Mouse (Mus musculus): ENCODE data around the gene Rps6ka5.
A peak's percentile ranks its signal among the peaks of the same experiment; 100 is the strongest.

The Rps6ka5 gene

DNA sequence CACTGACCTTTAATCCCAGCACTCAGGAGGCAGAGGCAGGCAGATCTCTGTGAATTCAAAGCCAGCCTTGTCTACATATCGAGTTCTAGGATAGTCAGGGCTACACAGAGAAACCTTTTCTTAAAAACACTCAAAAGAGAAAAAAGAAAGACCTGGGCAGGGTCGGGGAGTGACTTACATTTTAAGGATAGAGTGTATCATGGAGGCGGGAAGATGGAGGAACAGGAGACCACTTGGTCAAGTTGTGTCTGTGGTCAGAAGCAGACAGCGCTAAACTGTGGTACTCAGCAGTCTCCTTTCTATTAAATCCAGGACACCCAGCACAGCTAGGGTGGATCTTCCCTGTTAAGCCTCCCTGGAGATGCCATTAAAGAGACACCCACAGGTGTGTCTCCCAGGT, at the start of gene Rps6ka5:
Gene Rps6ka5, minus strand, starts transcription at position 333 of the 400 bp plus-strand sequence.
- DNase-seq = no peak

DNA sequence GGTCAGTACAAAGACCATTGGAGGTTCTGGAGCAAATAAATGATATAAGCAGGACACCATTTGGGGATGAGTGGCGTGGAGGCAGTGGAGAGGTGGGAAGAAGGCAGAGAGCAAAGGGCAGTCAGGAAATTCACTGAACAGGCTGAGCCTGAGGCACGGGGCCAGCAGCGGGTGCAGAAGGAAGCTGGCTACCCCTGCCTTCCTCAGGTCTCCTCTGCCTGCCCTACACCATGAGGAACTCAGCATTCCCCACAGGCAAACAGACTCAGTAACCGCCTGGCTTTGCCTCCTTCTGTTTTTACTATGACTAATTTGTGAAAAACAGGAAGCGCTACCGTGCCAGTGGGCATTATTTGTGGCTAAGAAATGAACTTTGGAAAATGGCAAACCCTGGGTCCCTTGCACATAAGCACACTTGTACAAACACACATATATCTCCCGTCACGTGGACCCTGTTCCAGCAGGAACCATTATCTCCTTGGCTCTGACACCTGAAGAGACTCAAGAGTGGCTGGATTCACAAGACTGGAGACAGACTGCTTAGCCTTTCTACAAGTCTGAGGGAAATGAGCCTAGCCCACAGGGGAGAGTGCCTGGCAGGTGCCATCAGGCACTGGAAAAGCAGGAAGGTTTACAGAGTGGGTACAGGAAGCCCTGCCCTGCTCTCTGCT, 49.3 kb upstream of the Rps6ka5 start:
- DNase-seq = no peak

DNA sequence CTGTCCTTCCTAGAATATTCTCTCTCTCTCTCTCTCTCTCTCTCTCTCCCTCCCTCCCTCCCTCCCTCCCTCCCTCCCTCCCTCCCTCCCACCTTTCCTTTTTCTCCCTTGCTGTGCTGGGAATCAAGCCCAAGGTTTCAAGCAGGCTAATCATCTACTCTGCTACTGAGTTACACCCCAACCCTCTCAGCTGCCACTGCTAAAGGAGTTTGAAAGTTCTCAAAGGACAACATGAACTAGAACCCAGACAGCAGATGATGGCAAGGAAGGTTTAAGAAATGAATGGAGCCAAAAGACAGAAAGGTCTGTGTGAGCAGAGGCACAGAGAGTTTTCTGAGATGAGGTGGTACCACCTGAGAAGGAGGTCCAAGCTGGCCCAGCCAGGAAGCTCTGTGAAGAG, 48.5 kb upstream of the Rps6ka5 start:
- no peak for DNase-seq

DNA sequence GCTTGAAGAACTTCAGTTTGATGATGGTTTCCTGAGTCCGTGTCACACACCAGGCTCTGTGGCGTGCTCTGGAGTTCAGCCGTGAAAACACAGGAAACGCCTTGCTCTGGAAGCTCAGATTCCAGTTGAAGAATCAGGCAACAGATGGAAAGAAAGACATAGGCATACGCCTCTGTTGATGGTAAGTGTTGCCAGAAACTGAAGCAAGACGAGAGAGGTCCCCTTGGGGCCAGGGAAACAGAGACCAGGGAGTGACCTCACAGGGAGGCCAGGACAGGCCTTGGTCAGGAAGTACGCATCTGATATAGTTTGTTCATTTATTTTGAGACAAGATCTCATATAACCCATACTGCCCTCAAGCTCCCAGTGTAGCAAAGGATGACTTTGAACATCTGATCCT, 48.0 kb upstream of the Rps6ka5 start:
- no peak for DNase-seq

DNA sequence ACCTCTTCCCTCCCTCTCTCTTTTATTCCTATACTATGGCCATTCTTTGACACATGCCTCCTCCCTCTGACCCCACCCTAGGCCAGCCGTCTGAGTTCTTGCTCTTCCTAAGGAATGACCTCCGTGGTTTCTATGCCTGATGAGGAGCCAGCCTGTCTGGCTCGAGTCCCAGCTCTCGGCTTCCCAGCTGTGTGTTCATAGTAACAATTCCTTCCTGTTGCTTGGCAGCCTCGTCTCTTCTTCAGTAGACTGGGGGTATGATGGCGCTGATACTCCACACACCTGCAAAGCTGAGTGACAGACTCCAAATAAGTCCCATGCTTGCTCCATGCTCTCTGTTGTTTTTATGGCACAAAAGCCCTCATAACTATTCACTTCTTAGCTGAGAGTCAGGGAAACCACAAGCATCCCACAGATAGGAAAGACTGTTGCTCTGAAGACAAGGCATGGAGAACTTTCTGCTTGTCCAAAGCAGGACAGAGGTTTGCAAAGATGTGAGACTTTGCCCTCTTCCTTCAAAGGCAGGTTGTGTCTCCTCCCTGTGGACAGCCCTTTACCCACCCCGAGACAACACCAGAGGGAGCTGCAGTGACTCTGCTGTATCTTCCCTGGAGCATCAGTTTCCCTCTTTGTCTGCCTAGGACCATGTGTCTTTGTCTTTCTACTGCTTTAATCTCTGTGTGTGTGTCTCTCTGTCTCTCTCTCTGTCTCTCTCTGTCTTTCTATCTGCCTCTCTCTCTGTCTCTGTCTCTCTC, 45.6 kb upstream of the Rps6ka5 start:
- DNase-seq = peak in 1 of 2 experiments; percentile 57

DNA sequence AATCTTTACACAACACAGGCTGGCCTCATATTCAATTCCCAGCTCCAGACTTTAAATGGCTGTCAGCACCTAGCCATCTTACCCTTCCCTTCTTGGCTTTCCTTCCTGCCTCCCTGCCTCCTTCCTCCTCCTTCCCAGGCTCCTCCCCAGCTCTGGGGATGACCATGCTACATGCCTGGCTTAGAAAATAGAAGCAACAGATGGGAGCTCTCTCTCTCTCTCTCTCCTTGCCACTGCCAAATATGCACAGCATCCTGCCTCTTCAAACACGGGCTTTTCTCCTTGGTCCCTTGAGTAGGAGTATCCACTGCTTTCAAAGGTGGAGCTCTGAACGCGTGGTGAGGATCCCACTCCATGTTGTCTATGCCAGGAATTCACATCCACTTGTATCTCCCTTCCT, 44.0 kb upstream of the Rps6ka5 start:
- DNase-seq = no peak

DNA sequence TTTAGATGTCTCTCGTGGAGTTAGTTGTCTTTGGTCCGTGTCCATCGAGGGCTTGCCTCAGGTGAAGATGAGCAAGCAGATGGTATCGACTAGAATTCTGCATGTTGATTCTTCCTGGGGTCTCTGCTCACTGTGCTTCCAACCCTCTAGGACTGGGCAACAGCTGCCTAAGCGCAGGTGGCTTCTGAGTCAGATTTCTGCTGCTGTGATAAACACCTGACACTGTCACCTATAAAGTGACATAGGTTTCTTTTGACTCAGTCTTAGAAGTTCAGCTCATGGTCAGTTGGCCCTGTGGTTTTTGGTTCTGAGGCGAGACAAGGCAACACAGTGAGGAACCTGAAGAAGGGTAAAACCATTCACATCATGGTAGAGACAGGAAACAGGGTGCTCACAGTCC, 43.1 kb upstream of the Rps6ka5 start:
- DNase-seq = no peak

DNA sequence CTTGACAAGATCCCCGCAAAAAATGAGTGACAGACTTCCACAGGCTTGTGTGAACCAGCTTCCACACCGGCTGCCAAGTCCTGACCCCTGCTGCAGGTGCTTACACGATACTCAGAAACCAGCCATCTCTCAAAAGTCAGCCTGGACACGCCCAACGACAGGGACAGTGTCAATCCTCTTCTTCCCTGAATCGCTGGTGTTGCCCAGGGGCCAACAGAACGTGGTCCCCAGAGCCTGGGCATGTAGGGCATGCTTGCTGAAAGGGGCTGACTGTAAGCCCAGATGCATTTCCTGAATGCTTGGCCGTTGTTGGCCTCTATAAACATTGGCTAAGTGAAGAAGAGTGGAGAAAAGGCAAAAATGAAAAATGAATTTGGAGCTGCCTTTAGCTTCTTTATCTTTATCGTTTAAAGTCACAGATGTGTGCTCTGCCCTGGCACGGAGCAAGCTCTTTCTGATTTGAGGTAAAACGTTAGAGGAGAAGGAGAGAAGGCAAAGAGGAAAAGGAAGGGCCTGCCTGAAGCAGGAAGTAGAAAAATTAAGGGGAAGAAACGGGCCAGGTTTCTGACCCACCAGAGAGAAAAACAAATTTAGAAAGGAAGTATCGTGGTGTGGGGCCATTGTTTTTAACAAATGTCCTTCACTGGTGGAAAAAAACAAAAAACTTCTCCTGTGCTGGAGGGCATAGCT, 37.7 kb upstream of the Rps6ka5 start:
- no peak for DNase-seq

DNA sequence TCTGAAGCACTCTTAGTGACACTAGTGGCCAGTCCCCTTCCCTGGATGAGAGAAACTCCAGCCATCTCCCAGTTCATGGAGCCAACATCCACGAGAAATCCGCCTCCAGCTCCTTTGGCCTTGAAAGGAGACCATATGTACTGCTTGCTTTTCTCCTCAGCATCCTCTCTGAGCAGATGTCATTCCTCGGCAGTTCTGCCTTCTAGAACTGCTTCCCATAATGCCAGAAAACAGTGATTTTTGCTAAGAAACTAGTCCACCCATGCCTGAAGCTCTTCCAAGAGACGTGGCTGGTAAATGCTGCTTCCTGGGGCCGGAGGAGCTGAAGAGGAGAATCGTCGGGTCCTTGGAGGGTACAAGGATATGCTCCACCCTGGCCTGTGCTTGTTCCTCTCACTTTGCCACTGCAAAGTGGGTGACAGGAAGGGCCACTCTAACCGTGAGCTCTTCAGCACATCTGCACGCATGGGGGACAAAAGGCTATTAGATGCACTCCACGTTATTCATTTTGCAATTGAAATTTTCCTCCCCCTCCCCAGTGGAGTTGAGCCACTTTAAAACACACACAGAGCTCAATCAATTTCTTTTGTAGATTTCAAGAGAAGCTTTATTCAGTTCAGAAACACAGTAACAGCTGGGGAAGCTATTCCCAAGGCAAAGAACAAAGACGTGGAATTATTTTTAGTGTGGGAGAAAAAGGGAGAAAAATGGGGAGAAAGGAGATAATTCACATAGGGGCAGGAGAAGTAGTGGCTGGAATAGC, 36.1 kb upstream of the Rps6ka5 start:
- peak in 1 of 2 experiments; percentile 22 for DNase-seq

DNA sequence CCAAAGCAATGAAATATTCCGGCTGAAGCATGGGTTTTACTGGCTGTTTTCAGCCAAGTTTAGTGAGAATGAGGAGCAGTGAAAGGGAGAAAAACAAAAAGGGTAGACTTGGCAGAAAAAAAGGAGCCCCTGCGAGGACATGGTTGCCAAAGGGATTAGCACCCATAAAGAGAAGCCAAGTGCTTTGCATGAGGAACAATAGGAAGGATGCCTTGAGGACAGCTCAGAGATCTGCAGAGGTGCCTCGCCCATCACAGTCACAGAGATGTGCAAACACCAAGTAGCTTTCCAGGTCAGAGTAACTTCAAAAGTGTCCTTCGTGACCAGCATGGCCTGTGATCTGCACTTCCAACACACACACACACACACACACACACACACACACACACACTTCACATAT, 30.6 kb upstream of the Rps6ka5 start:
- no peak for DNase-seq

DNA sequence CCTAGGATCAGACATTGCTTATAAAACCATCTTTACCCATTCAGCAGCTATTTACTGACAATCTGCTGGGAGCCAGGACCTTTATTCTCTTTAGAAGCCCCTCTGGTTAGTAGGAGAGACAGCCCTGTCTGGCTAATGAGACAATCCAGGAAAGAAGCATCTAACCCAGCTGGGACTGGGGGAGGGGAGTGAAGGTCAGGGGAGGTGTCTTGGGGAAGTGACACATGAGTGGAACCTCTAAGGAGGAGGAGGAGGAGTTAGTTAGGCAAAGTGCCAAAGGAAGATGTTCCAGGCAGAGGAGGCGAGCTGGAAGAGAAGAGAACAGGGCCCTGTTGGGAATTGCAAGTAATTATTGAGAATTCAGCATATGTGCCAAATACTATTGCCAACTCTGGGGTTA, 26.9 kb upstream of the Rps6ka5 start:
- peak in 1 of 2 experiments; percentile 20 for DNase-seq

DNA sequence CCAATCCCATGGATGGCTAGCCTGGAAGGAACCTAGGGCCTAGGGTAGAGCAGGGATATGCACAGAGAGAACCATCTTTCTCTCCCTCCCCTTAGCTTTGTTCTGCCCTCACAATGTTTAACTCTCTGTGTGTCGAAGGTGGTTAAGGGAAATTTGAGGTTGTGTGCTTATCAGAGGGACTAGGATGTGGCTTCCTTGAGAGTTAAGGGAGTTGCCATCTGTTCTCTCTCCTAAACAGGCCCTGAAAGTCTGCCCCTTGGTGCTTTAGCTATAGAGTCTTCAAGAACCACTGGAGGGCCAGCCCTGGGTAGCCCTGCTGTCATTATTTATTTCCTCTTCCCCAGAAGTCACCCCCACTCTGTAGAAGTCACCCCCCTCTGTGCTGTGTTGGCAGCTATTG, 26.2 kb upstream of the Rps6ka5 start:
- no peak for DNase-seq

DNA sequence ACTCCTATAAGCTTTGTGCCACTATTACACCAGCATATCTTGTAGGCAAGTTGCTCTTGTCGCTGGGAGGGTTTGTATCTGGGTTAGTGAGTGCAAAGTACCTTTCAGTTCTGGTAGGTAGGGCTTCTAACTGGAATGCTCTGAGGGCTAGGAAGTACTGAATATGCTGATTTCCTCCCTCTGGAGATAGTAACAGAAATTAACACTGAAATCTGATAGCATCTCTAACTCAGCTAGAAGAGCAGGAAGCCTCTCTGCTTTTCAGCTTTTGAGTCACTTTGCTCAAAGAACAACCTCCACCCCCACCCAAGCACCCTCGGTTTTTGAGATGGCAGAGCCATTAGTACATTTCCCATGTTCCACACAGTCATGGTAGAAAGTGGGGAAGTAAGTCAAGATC, 15.7 kb upstream of the Rps6ka5 start:
- DNase-seq = no peak

DNA sequence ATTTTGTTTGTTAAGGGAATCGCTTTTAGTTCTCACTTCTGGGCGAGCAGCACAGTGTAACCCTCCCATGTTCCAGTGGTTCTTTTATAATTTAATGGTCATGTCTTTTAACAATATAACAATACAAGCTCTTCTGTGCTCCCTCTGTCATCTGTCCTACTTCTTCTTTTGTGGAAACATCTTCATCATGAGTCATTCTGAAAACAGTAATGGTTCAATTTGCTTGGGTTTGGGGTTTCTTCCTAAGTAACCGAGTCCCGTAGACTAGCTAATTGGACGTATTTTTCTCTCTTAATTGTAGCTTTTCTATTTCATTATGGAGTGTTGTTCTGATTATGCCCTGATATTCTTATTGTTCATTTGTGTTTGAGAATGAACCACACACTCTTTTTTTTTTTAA, 13.5 kb upstream of the Rps6ka5 start:
- DNase-seq = no peak

DNA sequence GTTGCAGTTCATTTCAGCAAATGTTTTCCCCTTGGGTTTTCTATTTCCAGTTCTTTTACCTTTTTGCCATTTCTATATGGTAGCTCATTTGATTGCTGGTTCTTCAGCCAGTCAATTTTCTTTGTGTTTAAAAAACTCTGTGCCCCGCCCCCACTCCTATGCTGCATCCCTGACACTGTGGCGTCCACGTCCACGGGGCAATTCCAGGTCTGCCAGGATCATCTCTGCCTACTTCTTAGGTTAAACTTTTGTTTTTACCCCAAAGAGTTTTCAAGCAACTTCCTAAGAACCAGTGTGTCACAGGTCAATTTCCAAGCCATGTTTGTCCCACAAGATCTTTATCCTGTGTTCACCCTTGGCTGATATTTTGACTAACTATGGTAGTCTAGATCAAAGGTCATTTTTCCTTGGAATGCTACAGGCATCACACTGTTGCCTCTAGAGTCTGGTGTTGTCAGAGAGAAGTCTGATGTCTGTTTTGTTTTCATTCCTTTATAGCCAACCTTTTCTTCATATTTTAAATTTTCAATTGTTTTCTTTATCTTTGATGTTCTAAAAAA, 12.3 kb upstream of the Rps6ka5 start:
- no peak for DNase-seq

DNA sequence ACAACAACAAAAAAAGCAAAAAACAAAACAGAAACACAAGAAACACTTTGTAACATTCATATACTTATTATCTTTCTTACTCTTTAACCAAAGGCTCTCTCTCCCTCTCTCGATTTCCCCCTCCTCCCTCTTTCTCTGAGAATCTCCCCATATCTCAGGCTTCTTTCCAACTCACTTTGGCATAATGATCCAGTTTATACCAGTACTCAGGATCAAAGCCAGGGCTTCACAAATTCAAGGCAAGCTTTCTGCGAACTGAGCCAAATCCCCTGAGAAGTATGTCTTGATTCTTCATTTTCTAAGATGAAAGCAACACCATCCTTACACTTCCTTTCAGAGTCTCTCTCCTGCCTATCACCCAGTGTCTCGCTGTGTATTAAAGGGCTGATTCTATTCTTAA, 11.7 kb upstream of the Rps6ka5 start:
- DNase-seq = peak in 1 of 2 experiments; percentile 20

DNA sequence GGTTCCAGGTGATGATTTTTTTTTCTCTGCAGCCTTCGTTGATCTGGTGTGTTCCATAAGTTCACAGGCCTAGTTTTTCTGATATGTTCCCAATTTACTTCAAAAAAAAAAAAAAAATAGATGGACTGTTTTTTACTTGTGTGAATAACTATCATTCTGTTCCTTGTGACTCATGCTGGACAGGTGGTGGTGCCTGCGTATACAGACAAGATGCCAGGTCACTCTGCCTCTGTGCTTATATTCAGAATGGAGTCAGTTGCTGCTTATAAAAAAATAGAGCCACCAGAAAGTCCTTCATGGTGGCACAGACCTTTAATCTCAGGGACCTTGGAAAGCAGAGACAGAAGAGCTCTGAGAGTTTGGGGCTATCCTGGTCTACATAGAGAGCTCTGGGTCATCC, 8.8 kb upstream of the Rps6ka5 start:
- no peak for DNase-seq

DNA sequence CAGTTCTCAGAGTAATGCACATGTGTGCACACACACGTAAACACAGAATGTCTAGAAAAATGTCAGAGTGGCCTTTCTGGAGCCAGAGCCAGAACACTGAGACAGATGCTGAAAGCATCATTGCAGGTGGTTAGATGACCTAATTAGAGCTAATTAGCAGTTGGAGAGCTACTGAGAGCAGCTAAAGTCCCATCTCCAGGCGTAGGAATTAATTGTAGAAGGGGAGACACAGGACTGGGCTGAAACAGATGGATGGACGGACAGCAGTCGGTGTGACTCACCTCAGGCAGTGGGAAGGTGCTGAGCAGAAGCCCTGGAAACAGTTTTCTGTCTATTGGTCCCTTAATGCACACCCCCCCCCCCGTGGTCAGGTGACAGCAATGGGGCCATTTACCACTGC, 8.4 kb upstream of the Rps6ka5 start:
- DNase-seq = no peak

DNA sequence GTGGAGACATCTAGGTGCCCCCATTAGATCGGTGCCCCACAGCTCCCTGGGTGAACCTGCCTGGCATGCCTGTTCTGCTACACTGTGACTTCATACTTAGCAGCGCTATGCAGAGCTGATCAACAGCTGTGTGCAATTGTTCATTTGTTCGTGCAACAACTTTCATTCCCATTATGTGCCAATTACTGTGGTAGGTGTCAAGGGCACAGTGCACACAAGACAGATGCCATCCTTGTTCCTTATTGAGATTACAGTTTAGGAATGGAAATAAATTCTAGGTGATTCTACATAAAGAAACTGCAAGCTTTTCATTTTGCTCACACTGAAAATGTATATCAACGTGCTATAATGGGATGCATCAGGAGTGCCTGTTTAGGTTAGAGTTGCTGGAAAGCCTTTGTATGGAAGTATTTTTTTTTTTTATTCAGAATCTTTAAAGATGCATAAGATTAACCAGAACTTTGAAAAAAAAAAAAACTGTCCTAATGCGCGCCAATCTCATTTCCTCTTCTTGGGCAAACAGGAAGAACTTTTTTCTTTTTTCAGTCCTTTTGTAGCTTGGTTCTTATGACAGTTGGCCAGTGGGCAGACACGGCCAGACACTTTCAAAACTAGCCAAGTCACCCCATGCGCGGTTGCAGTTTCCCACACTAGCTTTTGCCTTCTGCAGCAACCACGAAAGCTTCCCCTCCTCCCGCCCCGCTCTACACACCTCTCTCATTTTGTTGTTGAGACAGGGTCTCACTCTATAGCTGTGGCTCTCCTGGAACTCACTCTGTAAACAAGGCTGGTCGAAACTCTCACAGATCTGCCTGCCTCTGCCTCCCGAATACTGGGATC, 2.1 kb upstream of the Rps6ka5 start:
- DNase-seq = no peak

DNA sequence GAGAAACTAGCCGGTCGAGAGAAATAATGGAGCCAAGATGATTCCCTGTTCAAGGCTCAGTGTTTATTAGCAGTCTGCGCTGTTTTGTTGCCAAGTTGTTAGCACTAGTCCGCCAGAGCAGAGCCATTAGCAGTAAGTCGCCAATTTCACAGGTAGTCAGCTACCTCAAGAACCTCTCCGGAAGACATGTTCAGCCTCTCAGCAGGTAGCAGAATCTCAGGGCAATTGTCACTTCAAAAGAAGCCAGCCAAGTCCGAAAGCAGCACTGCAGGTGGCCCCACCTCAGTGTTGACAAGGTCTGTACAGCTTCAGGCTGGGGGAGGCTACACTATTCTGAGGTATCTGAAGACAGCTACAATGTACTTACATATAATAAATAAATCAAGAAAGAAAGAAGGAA, 1.1 kb upstream of the Rps6ka5 start:
- DNase-seq = peak in 1 of 2 experiments; percentile 26

DNA sequence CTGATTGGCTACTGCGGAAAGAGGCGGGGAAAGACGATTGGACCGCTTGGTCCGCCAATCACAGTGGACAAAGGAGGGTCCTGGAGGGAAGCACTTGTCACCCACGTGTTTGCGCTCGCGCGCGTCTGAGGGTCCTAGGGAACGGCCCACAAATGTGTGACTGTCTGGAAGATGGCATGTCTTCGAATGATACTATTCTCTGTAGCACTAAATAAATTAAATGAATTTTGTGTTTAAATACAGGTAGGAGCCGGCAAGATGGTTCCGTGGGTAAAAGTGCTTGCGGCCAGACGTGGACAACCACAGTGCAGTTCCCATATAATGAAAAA, 1.4 kb downstream of the Rps6ka5 start:
- DNase-seq = no peak

Measured in cerebellum, postnatal 14 days (tissue).